Mouse (Mus musculus) neural tube, embryonic 11.5 days (tissue): ENCODE measurements around the gene Fhod1. TPM values are rescaled to one million over a fixed set of nuclear protein-coding genes. Genes with fewer than 3 reads are reported as not detected.
"Not testable (repeated sequence)": the region's sequence is repeated elsewhere in the genome, so short reads cannot be mapped to it uniquely, and the experiment has no call there.

ENCODE experiments used
- ATAC-seq: fragments of 200-750 bp; cut with Nextera tagmentation; 2 replicates; pipeline ENCODE4 v1.8.0; 2017; ENCODE audit warnings: moderate number of reproducible peaks, mild to moderate bottlenecking, moderate TSS enrichment, moderate library complexity; ENCODE audit not compliant: insufficient read depth, low FRiP score, low TSS enrichment
- DNase-seq: peaks from one replicate; pipeline ENCODE4 v3.0.0-alpha.2; 2015; ENCODE audit warnings: low spot score
- H3K27ac ChIP-seq: fragments of 300-500 bp; sonication (generic); 2 replicates; pipeline ENCODE4 v1.5.1; 2014; ENCODE audit warnings: low read depth, mild to moderate bottlenecking, low read length
- H3K27me3 ChIP-seq: fragments of 300-500 bp; sonication (generic); 2 replicates; pipeline ENCODE4 v1.6.1; 2014; ENCODE audit warnings: mild to moderate bottlenecking, low read length, mixed read lengths; ENCODE audit not compliant: control insufficient read depth, insufficient read depth
- H3K36me3 ChIP-seq: fragments of 300-500 bp; sonication (generic); 2 replicates; pipeline ENCODE4 v1.6.1; 2014; ENCODE audit warnings: mild to moderate bottlenecking, low read length, moderate library complexity, mixed read lengths; ENCODE audit not compliant: control insufficient read depth, insufficient read depth
- H3K4me1 ChIP-seq: fragments of 300-500 bp; sonication (generic); 2 replicates; pipeline ENCODE4 v1.6.1; 2014; ENCODE audit warnings: low read length, mixed read lengths; ENCODE audit not compliant: control insufficient read depth, insufficient read depth
- H3K4me2 ChIP-seq: fragments of 300-500 bp; sonication (generic); 2 replicates; pipeline ENCODE4 v1.6.1; 2014; ENCODE audit warnings: low read depth, mild to moderate bottlenecking, moderate library complexity
- H3K4me3 ChIP-seq: fragments of 300-500 bp; sonication (generic); 2 replicates; pipeline ENCODE4 v1.5.1; 2014; ENCODE audit warnings: low read depth, low read length
- H3K9ac ChIP-seq: fragments of 300-500 bp; sonication (generic); 2 replicates; pipeline ENCODE4 v1.6.1; 2014; ENCODE audit warnings: mild to moderate bottlenecking, low read length
- H3K9me3 ChIP-seq: fragments of 300-500 bp; sonication (generic); 2 replicates; pipeline ENCODE4 v1.6.1; 2016; ENCODE audit warnings: low read length; ENCODE audit not compliant: control insufficient read depth
- WGBS: fragments of 180-500 bp; shearing (Covaris S2); extraction: QIAGEN DNeasy Blood & Tissue Kit; methylation state at CpG from one replicate; pipeline ENCODE4 v1.1.7; 2014; 5-methylcytosine and 5-hydroxymethylcytosine counted together
- polyA plus RNA-seq: library from polyadenylated mRNA; unstranded; fragments of >200 nt; fragmentation: Nextera tagmentation; extraction: Ambion mirVana; gene quantifications from 2 replicates; pipeline ENCODE4 v1.2.1, GENCODE M21; 2014

The Fhod1 gene
- polyA plus RNA-seq, 1 experiment from 2014 or later: 1.8 TPM

DNA sequence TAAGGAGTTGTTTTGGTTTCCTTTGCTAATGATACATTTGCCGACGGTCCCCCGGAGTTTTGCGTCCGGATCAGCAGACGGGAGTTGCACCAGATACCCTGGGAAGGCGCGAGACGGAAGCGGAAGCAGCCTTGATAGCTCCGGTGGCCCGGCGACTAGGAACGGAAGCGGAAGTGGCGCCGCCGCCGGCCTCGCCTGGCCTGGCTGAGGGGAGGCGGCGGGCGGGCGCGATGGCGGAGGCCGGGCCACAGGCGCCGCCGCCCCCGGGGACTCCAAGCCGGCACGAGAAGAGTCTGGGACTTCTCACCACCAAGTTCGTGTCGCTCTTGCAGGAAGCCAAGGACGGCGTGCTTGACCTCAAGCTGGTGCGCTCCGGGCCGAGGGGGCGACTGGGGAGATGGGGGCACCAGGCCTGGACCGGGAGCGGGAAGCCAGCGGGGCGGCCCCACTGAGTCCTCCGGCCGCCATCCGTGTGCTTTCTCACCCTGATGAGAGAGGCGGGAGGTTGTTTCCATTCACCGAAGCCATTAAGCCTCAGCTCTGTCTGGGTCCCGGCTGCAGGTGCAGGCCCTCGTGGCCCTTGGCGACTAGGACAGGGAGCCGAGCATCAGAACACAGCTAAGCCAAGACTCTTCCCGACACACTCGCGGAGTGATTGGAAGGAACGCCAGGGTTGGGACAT is 50.1 kb downstream of the Fhod1 start, which contains the start of gene E2f4:
TSS of gene E2f4 (plus strand) at position 153 of the 682 bp plus-strand sequence.
- Histone ChIP-seq H3K27ac (0 out of 2 replicates have a peak within 1 kb of the TSS, but pooled peaks have one; percentile 21), H3K4me1 (peaks cover 9% of the 10 kb centered on the region), H3K27me3 (no peaks in the 10 kb centered on the region), H3K4me3 (peak within 1 kb of the TSS; percentile 97), H3K4me2 (peak within 1 kb of the TSS; percentile 97), H3K9me3 (no peaks in the 10 kb centered on the region), H3K9ac (peak within 1 kb of the TSS; percentile 88), H3K36me3 (peaks cover 9% of the 10 kb centered on the region)
- WGBS: under 1% methylated on average over 58 of the region's 58 CpGs
- peak; percentile 86 for ATAC-seq
- DNase-seq: peak; percentile 92

DNA sequence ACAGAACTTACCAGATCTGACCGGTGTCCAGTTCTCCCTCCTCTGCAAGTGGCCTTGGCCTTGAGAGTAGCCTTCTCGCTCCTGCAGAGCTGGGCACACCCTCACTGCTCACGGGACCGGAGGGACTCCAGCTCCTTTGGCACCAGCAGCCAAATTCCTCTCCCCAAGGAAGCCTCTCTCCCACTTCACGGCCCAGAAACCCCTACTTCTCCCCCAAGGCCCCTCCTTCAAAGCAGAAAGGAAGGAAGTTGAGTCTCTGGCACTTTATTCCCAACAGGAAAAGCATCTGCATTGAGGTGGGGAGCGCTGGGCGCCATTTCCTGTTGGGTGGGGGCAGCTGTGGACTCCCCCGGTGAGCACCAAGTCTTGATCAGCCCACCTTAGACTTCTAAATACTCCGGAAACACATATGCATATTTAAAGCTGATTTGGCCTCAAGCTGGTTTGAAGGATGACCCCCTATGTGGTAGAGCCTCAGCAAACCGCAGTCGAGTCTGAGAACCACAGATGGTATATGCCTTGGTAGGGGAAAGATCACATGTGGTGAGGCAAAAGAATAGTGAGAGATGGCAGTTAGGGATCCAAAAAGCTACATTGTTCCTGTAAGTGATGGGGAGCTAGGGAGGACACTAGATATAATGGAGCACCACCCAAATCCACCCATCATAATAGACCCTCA is 51.7 kb downstream of the Fhod1 start, which contains the start of gene Exoc3l:
TSS of gene Exoc3l (minus strand) at position 207 of the 679 bp plus-strand sequence.
- no peaks in the 10 kb centered on the region for H3K27me3 ChIP-seq
- H3K9me3 ChIP-seq: no peaks in the 10 kb centered on the region
- H3K36me3 ChIP-seq: peaks cover 6% of the 10 kb centered on the region
- peak within 1 kb of the TSS; percentile 97; the same call in 1 of the 2 replicates for H3K4me3 ChIP-seq
- H3K4me1 ChIP-seq: peaks cover 9% of the 10 kb centered on the region
- 60% methylated on average over 11 of the region's 11 CpGs for WGBS
- H3K27ac ChIP-seq: no peak within 1 kb of the TSS
- no peak within 1 kb of the TSS for H3K9ac ChIP-seq
- peak within 1 kb of the TSS; percentile 97; the same call in 1 of the 2 replicates for H3K4me2 ChIP-seq
- ATAC-seq: no peak
- DNase-seq: no peak

DNA sequence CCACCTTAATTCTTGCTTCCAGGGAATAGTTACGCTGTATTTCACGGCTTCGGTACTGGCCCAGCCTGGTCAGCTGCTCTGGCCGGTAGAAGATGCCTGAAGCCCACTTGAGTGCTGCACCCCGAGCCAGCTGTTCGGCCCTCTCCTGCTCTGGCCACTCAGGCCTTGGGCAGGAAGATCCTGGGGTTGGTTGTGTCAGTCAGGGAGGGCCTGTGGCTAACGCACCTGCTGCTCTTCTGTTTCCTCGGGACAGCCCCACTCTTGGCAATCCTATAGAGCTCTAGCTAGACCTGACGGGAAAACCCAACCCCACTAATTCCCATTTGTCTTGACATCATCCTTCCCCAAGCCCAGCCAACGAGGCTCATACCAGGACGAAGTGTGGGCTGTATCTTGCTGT is 52.5 kb downstream of the Fhod1 start:
- 75% methylated on average over 11 of the region's 11 CpGs for WGBS
- H3K27me3 ChIP-seq: peaks cover 7% of the 10 kb centered on the region
- DNase-seq: no peak
- peaks cover 12% of the 10 kb centered on the region for H3K4me1 ChIP-seq
- no peak overlapping the region for H3K27ac ChIP-seq
- H3K36me3 ChIP-seq: peaks cover 2% of the 10 kb centered on the region; the same call in 1 of the 2 replicates
- no peak overlapping the region for H3K4me3 ChIP-seq
- H3K9ac ChIP-seq: no peak overlapping the region
- no peaks in the 10 kb centered on the region for H3K9me3 ChIP-seq
- no peak overlapping the region for H3K4me2 ChIP-seq
- no peak for ATAC-seq

DNA sequence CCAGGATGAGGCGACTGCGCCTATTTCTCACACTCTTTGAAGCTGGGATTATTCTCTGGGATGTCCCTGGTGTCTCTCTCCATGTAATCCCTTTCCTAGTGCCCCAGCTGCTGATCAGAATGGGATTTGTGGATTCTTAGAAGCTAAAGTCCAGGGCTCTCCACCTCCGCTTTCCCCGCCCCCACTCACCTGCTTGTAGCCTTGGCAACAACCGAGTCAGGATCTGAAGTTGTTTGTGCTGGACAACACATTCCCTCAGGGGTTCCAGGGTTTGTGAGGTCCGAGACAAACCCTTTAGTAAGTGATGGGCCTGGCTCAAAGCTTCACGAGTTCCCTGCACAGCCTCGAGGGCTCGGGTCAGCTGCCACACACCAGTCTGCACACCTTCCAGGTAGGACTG is 53.0 kb downstream of the Fhod1 start:
- DNase-seq (no peak), ATAC-seq (no peak)
- H3K36me3 ChIP-seq: no peaks in the 10 kb centered on the region
- H3K4me2 ChIP-seq: no peak overlapping the region
- no peak overlapping the region for H3K27ac ChIP-seq
- no peaks in the 10 kb centered on the region for H3K9me3 ChIP-seq
- H3K27me3 ChIP-seq: peaks cover 11% of the 10 kb centered on the region
- H3K4me3 ChIP-seq: no peak overlapping the region
- no peak overlapping the region for H3K9ac ChIP-seq
- H3K4me1 ChIP-seq: peaks cover 15% of the 10 kb centered on the region
- 70% methylated on average over 9 of the region's 9 CpGs for WGBS

DNA sequence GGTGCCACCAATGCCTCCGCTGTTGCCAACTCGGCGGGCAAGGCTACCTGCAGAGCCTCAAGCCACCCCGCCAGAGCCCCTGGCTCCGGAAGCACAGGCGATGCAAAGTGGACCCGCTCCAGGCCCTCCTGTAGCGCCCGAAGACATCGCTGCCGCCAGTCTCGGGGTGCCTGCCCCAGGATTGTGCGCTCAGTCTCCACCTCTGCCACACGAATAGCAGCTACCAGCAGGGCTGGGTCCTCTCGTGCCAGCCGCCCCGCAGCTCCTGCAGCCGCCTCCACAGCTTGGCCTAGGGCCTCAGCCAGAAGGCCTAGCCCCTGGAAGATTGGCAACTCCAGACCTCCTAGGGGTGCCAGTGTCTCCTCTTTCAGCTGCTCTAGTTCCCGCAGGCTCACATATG is 54.3 kb downstream of the Fhod1 start:
- Histone ChIP-seq H3K4me2 (no peak overlapping the region), H3K9me3 (no peaks in the 10 kb centered on the region), H3K27me3 (peaks cover 11% of the 10 kb centered on the region), H3K4me3 (no peak overlapping the region), H3K36me3 (no peaks in the 10 kb centered on the region), H3K9ac (no peak overlapping the region), H3K27ac (no peak overlapping the region), H3K4me1 (peaks cover 11% of the 10 kb centered on the region)
- 67% methylated on average over 19 of the region's 19 CpGs for WGBS
- DNase-seq: no peak
- ATAC-seq: no peak

DNA sequence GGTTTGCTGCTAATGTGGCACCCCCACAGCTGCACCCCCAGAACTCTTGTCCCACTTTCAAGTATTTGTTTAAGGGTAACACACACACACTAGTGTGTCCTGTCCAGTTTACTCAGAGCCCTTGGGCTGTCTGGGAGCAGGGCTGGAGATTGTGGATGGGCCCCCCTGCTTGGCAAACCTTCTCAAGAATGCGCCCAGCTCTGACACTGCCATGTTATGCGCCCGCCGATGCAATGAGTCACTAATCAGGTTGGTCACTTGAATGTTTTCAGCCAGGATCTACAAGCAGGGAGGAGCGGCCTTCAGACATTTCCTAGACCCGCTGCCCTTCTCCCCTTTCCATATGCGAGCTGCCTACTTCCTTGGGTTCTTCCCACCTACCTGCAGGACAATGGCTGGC is 55.3 kb downstream of the Fhod1 start:
- H3K36me3 ChIP-seq: no peaks in the 10 kb centered on the region
- no peak for DNase-seq
- no peak overlapping the region for H3K27ac ChIP-seq
- H3K4me1 ChIP-seq: 0 out of 2 replicates have a peak, but pooled peaks cover 10% of the 10 kb centered on the region
- H3K4me2 ChIP-seq: no peak overlapping the region
- no peak overlapping the region for H3K4me3 ChIP-seq
- ATAC-seq: no peak
- H3K9me3 ChIP-seq: no peaks in the 10 kb centered on the region
- WGBS: 74% methylated on average over 7 of the region's 7 CpGs
- H3K9ac ChIP-seq: no peak overlapping the region
- H3K27me3 ChIP-seq: peaks cover 11% of the 10 kb centered on the region

DNA sequence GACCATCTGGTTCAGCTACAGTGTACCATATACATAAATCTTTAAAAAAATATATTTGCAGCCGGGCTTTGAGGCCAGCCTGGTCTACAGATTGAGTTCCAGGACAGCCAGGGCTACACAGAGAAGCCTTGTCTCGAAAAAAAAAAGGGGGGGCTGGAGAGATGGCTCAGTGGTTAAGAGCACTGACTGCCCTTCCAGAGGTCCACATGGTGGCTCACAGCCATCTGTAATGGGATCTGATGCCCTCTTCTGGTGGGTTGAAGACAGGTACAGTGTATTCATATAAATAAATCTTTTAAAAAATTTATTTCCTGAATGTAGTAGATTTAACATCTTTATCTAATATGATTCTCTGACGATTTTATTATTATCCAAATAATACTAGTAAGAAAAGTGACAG is 56.0 kb downstream of the Fhod1 start:
- H3K36me3 ChIP-seq, H3K4me3 ChIP-seq, H3K4me2 ChIP-seq, DNase-seq, H3K27ac ChIP-seq, ATAC-seq, H3K9me3 ChIP-seq, H3K9ac ChIP-seq: not testable (repeated sequence)
- 73% methylated on average over 3 of the region's 3 CpGs for WGBS
- Histone ChIP-seq H3K4me1 (0 out of 2 replicates have a peak, but pooled peaks cover 10% of the 10 kb centered on the region), H3K27me3 (peaks cover 11% of the 10 kb centered on the region)

DNA sequence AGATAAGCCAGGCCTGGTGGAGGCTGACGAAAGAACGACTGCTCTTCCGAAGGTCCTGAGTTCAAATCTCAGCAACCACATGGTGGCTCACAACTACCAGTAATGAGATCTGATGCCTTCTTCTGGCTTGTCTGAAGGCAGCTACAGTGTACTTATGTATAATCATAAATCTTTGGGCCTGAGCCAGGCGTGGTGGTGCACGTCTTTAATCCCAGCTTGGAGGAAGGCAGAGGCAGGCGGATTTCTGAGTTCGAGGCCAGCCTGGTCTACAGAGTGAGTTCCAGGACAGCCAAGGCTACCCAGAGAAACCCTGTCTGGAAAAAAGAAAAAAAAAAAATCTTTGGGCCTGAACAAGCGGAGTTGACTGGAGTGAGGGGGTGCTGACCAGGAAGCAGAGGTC is 56.4 kb downstream of the Fhod1 start:
- not testable (repeated sequence) for H3K4me3 ChIP-seq, DNase-seq, H3K27ac ChIP-seq

More for the DNA sequence above, 56.4 kb downstream of the Fhod1 start:
- WGBS: 89% methylated on average over 8 of the region's 8 CpGs
- Histone ChIP-seq H3K4me1 (0 out of 2 replicates have a peak, but pooled peaks cover 10% of the 10 kb centered on the region), H3K27me3 (peaks cover 11% of the 10 kb centered on the region)
- H3K36me3 ChIP-seq, H3K9me3 ChIP-seq, H3K4me2 ChIP-seq, H3K9ac ChIP-seq, ATAC-seq: not testable (repeated sequence)
